Mouse (Mus musculus) right cerebral cortex, postnatal 4 days (tissue): ENCODE results near the gene Zfyve28.

Experiments used
- DNase-seq: peaks from one replicate; pipeline ENCODE4 v3.0.0-alpha.2; 2022

Gene Zfyve28

GRCm38 (mm10) chr5:34288154-34288716, at the start of gene Zfyve28, which contains the start of gene Cfap99:
Zfyve28 (minus strand) TSS chr5:34288449.
Cfap99 (plus strand) TSS chr5:34288600.
- peak; percentile 94 for DNase-seq

- DNase-seq, result peak; percentile 43
Measured at GRCm38 (mm10) chr5:34336775-34337450, 48.7 kb upstream of the Zfyve28 start.

- peak; percentile 95 for DNase-seq
Measured at GRCm38 (mm10) chr5:34336097-34336774, 48.0 kb upstream of the Zfyve28 start, which contains the start of gene Rnf4. Rnf4 (plus strand) TSS chr5:34336289.

GRCm38 (mm10) chr5:34335539-34336096, 47.4 kb upstream of the Zfyve28 start:
- no peak for DNase-seq

- no peak for DNase-seq
Measured at GRCm38 (mm10) chr5:34334081-34334480, 45.8 kb upstream of the Zfyve28 start.

GRCm38 (mm10) chr5:34330136-34330535, 41.9 kb upstream of the Zfyve28 start:
- DNase-seq, result no peak

GRCm38 (mm10) chr5:34326875-34327576, 38.8 kb upstream of the Zfyve28 start:
- DNase-seq, result peak; percentile 30

GRCm38 (mm10) chr5:34326249-34326691, 38.0 kb upstream of the Zfyve28 start:
- no peak for DNase-seq

- no peak for DNase-seq
Measured at GRCm38 (mm10) chr5:34325286-34325685, 37.0 kb upstream of the Zfyve28 start.

GRCm38 (mm10) chr5:34321236-34321635, 33.0 kb upstream of the Zfyve28 start:
- DNase-seq, result no peak

- DNase-seq, result no peak
Measured at GRCm38 (mm10) chr5:34319491-34320034, 31.3 kb upstream of the Zfyve28 start.

- no peak for DNase-seq
Measured at GRCm38 (mm10) chr5:34309016-34309415, 20.8 kb upstream of the Zfyve28 start.

- DNase-seq, result no peak
Measured at GRCm38 (mm10) chr5:34302377-34302776, 14.1 kb upstream of the Zfyve28 start.

- no peak for DNase-seq
Measured at GRCm38 (mm10) chr5:34298937-34299535, 10.8 kb upstream of the Zfyve28 start.

- DNase-seq, result no peak
Measured at GRCm38 (mm10) chr5:34298061-34298460, 9.8 kb upstream of the Zfyve28 start.

GRCm38 (mm10) chr5:34295141-34295540, 6.9 kb upstream of the Zfyve28 start:
- DNase-seq, result no peak

GRCm38 (mm10) chr5:34294696-34295095, 6.4 kb upstream of the Zfyve28 start:
- DNase-seq, result no peak

GRCm38 (mm10) chr5:34293363-34293762, 5.1 kb upstream of the Zfyve28 start:
- no peak for DNase-seq

- no peak for DNase-seq
Measured at GRCm38 (mm10) chr5:34289286-34289685, 1.0 kb upstream of the Zfyve28 start.

GRCm38 (mm10) chr5:34287838-34288145, 457 bp downstream of the Zfyve28 start:
- no peak for DNase-seq

- DNase-seq, result peak; percentile 37
Measured at GRCm38 (mm10) chr5:34287001-34287837, 1.0 kb downstream of the Zfyve28 start.
